Mouse (Mus musculus) lung, adult 2 months (tissue): ENCODE results near the gene Pcbp2.

Experiments
- CTCF ChIP-seq: fragments of 200-500 bp; IDR thresholded peaks from 2 replicates; pipeline ENCODE4 v1.5.1; 2011; ENCODE audit warnings: mild to moderate bottlenecking, low read length, control low read depth; ENCODE audit not compliant: insufficient read depth
- POLR2A ChIP-seq: fragments of 200-500 bp; IDR thresholded peaks from 2 replicates; pipeline ENCODE4 v1.6.1; 2011; ENCODE audit warnings: low read depth, mild to moderate bottlenecking, control low read depth, low read length, borderline replicate concordance; ENCODE audit errors: extremely low read depth

DNA sequence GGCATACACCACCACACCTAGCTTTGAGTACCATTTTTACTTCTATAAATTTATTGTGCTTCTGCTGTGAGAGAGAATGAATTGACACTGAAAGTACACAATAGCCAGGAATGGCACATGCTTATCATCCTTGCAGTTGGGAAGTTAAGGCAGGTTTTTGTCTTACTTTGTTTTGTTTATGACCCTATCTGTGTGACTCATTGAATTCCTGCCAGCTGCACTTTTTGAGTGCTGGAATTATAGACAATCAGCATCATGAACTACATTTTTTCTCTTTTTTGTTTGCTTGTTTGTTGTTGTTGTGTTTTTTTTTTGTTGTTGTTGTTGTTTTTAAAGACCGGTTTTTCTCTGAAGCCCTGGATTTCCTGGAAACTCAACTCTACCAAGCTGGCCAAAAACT is 49.4 kb upstream of the Pcbp2 start:
- TF ChIP-seq POLR2A (no peak), CTCF (no peak)
